Mouse (Mus musculus): ENCODE results near the gene Adgrb2. TPM values are rescaled to one million over a fixed set of nuclear protein-coding genes. Genes with fewer than 3 reads are reported as not detected.

The Adgrb2 gene
- polyA plus RNA-seq (2012; ENCODE audit: insufficient read depth, insufficient read length, missing spikeins): not detected in 2 replicates

DNA sequence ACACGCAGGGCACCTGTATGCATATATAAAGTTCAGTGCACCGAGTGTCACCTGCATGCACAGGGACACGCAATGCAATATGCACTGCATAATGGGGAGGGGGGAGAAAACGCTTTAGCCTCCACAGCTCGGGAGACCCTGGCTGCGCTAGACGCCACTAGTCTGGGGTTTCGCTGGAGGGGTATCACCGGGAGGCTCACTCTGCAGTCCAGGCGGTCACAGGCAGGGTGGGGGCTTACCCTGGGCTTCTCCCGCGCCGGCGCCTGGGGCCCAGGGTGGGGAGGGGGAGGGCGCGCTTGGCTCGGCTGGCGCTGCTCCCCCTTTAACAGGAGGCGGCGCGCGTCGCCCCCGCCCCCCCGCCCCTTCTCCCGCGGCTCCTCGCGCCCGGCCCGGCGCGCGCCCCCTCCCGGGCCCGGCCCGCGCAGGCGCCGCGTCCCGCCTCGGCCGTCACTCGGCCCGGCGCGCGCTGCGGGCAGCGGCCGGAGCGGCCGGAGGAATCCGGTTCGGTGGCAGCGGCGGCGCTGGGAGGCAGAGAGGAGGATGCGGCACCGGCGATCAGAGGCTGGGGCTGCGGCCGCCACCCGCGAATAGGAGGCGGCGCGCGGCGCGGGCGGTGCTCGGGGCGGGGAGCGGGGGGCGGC lies at the start of gene Adgrb2:
TSS of gene Adgrb2 (plus strand) at position 450 of the 641 bp plus-strand sequence.
- Histone ChIP-seq H3K4me3 (ENCODE audit: insufficient read depth, low read depth, low read length) (peak within 1 kb of the TSS; percentile 57), H3K4me1 (ENCODE audit: control insufficient read depth, insufficient read depth, insufficient read length, low read length) (peaks cover 4% of the 10 kb centered on the region; the same call in 1 of the 2 replicates), H3K27ac (replicated peaks; ENCODE audit: low read depth, low read length) (no peak within 1 kb of the TSS)

DNA sequence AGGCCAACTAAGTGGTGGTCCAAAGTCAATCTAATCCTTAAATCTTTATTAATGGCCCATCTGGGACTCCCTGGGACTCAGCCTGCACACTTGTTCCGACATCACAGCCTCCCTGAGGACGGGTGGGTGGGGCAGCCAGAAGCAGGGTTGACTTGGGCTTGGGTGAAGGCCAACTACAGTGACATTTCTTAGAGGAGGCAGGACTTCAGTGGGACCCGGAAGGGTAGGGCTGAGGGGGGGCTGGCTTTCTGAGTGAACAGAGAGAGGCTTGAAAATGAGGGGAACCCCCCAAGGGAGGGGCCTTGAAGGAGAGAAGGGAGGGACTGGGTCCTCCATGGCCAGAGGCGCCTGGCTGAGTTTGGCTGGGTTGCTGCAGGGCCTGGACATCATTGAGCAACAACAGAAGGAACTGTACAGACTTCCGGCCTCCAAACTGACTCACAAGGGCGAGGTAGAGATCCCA lies 33.3 kb upstream of the Adgrb2 start:
- H3K4me1 ChIP-seq (ENCODE audit: control insufficient read depth, insufficient read depth, insufficient read length, low read length): 0 out of 2 replicates have a peak, but pooled peaks cover 2% of the 10 kb centered on the region
- no peak overlapping the region for H3K4me3 ChIP-seq (ENCODE audit: insufficient read depth, low read depth, low read length)
- H3K27ac ChIP-seq (replicated peaks; ENCODE audit: low read depth, low read length): no peak overlapping the region

DNA sequence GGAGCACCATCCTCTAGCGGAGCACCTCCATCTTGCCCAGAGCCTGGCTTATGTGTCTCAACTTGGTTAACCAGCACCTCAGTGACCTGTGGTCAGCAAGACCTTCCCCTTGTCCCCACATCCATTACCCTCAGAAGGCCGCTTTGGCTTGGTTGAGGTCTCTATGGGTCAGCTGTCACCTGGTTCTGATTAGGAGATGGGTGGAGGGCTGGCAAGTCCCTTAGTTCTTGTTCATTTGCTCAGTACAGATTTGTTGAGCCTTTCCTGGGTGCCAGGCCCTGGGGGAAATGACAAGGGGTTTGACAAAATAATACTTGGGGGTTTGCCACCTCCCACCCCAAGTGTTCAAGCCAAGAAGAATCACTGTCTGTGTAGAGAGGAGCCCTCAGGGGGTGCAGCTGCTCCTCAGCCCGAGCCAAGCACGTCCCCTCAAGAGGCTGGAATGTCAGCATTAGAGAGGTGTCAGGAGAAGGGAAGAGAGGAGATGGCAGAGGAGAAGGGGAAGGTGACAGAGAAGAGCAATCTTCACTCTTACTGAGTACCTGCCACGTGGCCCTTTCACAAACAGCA lies 32.3 kb upstream of the Adgrb2 start:
- H3K27ac ChIP-seq (replicated peaks; ENCODE audit: low read depth, low read length): no peak overlapping the region
- H3K4me3 ChIP-seq (ENCODE audit: insufficient read depth, low read depth, low read length): no peak overlapping the region

DNA sequence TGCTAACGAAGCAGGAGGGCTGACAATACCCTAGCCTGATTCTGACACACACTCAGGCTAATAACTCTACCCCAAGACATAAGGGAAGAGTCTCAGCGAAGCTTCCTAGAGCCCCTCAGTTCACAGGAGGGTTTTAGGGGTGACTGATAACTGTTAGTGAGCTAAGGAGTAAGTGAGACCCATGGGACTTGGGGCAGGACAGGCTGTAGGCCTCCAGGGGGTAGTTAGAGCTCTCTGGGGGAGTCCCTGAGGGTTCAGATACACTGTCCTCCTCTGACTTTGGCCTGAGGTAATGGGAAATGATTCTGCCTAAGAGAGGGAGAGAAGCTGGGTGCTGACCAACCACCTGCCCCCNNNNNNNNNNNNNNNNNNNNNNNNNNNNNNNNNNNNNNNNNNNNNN lies 30.1 kb upstream of the Adgrb2 start:
- H3K4me3 ChIP-seq (ENCODE audit: insufficient read depth, low read depth, low read length): no peak overlapping the region
- H3K4me1 ChIP-seq (ENCODE audit: control insufficient read depth, insufficient read depth, insufficient read length, low read length): 0 out of 2 replicates have a peak, but pooled peaks cover 2% of the 10 kb centered on the region
- no peak overlapping the region for H3K27ac ChIP-seq (replicated peaks; ENCODE audit: low read depth, low read length)

More for the DNA sequence above, 32.3 kb upstream of the Adgrb2 start:
- 0 out of 2 replicates have a peak, but pooled peaks cover 2% of the 10 kb centered on the region for H3K4me1 ChIP-seq (ENCODE audit: control insufficient read depth, insufficient read depth, insufficient read length, low read length)

DNA sequence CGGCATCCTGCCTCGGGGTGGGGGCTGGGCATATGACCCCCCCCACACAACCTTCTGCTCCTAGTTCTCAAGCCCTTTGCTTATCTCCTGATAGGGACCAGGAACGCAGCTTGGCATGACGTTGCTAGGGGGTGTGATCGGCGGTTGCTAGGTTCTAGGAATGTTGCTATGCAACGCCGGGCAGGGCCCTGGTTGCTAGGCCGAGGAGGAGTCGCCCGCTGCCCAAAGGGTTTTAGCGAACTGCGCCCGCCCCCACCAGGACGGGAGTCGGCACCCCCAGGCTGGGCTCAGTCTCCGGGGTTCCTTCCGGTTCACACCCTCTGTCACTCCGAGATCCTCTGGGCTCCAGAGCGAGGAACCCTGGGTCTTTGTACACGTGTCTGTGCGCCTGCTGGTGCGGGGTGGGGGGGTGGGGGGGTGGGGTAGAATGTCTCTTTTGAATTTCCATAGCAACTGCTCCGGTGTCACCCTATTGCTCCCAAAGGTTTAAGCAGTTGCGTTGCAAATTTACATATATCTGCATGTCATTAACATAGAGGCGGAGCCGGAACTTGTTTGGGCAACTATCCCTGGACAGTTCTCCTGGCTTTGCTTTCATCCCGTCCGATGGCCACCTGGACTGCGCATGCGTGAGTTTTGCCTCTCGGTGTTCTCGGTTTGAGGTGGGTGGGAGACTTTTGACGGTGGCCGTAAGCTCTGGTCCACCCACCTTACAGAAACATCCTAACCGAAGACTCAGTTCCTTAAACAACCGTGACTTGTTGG lies 24.3 kb upstream of the Adgrb2 start:
- H3K4me3 ChIP-seq (ENCODE audit: insufficient read depth, low read depth, low read length): peak overlapping the region; percentile 43
- H3K4me1 ChIP-seq (ENCODE audit: control insufficient read depth, insufficient read depth, insufficient read length, low read length): peaks cover 3% of the 10 kb centered on the region; the same call in 1 of the 2 replicates
- no peak overlapping the region for H3K27ac ChIP-seq (replicated peaks; ENCODE audit: low read depth, low read length)

DNA sequence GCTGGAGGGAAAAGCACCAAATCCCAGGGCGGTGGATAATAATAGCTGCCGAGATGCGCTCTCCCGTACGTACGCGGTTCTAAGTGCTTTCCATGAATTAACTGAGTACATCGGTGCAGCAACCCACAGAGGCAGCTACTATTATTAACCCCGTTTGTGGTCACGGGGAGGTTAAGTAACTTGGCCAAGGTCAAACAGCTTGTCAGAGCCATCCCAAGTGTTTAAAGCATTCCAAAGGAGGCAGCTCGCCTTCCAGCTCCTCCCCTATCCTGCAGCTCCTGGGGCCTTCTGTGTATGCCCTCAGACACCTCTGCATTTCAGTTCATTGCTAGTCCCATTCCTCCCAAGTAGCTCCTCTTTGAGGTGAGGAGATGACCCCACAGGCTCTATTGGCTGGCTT lies 19.4 kb upstream of the Adgrb2 start:
- Histone ChIP-seq H3K27ac (replicated peaks; ENCODE audit: low read depth, low read length) (no peak overlapping the region), H3K4me3 (ENCODE audit: insufficient read depth, low read depth, low read length) (no peak overlapping the region), H3K4me1 (ENCODE audit: control insufficient read depth, insufficient read depth, insufficient read length, low read length) (no peaks in the 10 kb centered on the region; the same call in 1 of the 2 replicates)

DNA sequence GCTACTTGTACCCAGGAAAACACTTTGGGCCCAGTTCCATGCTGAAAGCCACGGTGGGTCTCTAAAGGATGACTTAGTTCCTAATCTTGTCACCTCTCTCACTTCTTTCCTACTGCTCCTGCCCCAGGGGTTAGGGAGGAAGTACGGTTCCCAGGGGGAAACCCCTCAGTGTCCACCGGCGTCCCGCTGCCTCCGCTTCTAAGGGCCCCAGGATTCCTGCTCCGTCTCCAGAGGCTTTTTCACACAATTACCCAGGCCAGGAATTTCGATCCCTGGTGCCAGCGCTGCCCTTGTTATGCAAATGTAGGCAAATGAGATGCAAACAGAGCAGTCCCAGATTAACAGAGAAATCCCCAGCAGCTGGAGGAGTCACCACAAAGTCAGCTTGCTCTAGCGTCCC lies 18.5 kb upstream of the Adgrb2 start:
- no peak overlapping the region for H3K4me3 ChIP-seq (ENCODE audit: insufficient read depth, low read depth, low read length)
- no peak overlapping the region for H3K27ac ChIP-seq (replicated peaks; ENCODE audit: low read depth, low read length)
- no peaks in the 10 kb centered on the region for H3K4me1 ChIP-seq (ENCODE audit: control insufficient read depth, insufficient read depth, insufficient read length, low read length)

DNA sequence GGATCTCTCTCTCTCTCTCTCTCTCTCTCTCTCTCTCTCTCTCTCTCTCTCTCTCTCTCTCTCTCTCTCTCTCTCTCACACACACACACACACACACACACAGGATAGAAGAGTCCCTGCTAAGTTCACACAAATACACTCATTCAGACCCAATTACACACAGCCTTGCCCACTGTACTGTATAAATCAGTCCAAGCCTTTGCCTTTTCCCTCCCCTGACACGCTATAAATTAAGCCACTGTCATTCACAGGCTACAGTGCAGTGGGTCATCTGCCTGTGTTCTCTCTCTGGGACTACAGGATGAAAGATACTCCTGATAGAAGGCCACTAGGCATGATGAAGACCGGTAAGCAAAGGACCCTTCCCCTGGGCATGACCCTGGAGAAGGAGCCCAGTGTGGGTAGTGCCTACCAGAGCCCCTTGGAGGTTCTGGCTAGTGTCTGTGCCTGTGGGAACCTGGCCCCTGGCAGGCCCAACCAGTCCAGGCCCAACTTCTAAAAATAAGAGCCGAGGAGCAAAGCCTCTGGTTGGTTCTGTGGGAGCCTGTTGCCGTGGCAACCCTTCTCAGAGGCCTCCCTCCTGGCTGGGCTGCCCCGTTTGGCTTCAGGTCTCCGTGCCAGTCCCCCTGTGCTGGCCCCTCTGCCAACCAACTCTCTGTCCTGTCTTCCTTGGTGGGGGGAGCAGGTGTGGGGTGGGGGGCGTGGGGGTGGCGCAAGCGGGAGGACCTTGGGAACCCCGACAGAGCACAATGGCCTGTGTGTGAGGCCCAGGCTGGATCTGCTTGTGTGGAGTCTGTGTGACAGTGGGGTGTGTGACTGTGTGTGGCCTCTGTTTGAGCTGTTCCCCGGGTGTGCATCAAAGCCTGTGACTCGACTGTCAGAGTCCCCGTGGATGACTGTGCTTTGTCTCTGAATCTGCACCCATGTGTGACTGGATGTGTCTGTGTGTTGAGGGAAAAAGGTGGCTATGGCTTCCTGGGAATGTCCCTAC lies 17.4 kb upstream of the Adgrb2 start:
- H3K4me3 ChIP-seq (ENCODE audit: insufficient read depth, low read depth, low read length): no peak overlapping the region
- H3K4me1 ChIP-seq (ENCODE audit: control insufficient read depth, insufficient read depth, insufficient read length, low read length): no peaks in the 10 kb centered on the region
- no peak overlapping the region for H3K27ac ChIP-seq (replicated peaks; ENCODE audit: low read depth, low read length)

DNA sequence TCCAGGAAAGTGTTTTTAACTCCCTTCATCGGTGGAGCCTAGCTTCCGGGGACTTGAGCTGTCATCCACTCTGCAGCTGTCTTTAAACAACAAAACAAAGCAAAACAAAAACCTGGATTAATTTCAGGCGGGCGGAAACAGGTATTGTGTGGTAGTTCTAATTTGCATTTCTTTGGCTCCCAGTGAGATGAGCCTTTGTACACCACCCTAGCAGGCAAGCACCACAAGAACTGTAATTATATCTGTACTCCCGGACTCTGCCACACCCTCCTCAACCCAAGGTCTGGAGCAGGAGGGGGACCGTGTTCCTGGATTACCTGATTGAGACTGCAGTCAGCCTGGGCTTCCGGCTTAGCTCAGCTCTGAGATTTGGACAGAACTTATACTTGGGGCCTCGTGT lies 14.5 kb upstream of the Adgrb2 start:
- no peak overlapping the region for H3K27ac ChIP-seq (replicated peaks; ENCODE audit: low read depth, low read length)
- H3K4me3 ChIP-seq (ENCODE audit: insufficient read depth, low read depth, low read length): no peak overlapping the region
- H3K4me1 ChIP-seq (ENCODE audit: control insufficient read depth, insufficient read depth, insufficient read length, low read length): no peaks in the 10 kb centered on the region

DNA sequence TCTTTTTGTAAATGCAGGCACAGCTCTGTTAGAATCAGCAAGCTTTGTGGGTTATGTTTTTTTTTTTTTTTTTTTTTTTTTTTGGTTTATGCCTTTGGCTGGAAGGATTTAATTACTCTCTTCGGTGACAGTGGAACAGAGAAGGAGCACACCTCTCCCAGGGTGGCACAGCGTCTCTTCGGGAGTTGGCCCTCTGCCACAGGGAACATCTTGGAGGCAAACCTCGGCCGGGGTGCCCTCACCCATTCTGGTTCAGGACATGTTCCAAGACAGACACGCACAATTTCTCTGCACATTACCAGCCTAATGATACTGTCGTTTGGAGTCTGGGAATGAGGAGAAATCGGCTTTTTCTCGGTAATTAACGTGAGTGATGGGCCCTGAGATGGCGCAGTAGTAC lies 13.8 kb upstream of the Adgrb2 start:
- no peak overlapping the region for H3K4me3 ChIP-seq (ENCODE audit: insufficient read depth, low read depth, low read length)
- H3K4me1 ChIP-seq (ENCODE audit: control insufficient read depth, insufficient read depth, insufficient read length, low read length): no peaks in the 10 kb centered on the region
- H3K27ac ChIP-seq (replicated peaks; ENCODE audit: low read depth, low read length): no peak overlapping the region

DNA sequence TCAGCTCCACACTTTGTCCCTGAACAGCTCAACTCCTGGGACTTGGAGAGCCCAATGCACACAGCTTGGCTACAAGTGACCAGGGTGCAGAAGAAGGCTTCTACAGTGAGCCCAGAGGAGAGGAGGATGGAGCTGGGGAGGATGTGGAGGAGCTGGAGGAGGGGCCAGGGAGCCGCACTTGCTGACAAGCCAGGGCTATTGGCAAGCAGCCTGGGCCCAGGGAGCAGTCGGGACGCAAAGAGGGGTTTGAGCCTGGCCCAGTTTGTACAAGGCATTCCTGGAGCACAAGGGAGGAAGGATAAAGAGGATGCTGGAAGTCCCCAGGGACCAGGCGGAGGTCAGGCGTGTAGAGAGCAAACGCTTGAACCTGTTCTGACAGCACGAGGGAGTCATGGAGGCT lies 12.7 kb upstream of the Adgrb2 start:
- H3K4me1 ChIP-seq (ENCODE audit: control insufficient read depth, insufficient read depth, insufficient read length, low read length): no peaks in the 10 kb centered on the region
- H3K27ac ChIP-seq (replicated peaks; ENCODE audit: low read depth, low read length): no peak overlapping the region

DNA sequence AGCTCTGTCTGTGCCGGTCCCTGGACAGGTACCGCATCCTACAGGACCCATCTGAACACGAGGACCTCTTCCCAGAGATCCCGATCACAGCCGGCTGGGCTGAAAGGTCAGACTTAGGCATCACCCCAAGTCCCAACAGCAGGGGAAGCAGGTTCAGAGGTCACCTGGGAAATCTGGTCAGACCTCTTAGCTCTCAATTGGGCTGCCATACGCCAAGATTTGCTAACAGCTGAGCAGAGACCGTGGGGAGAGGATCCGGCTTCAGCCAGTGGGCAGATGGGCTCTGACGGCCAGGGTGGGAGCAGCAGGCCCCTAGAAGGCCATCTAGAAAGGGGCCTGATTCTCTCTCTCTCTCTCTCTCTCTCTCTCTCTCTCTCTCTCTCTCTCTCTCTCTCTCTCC lies 10.4 kb upstream of the Adgrb2 start:
- H3K27ac ChIP-seq (replicated peaks; ENCODE audit: low read depth, low read length): no peak overlapping the region
- H3K4me3 ChIP-seq (ENCODE audit: insufficient read depth, low read depth, low read length): no peak overlapping the region
- H3K4me1 ChIP-seq (ENCODE audit: control insufficient read depth, insufficient read depth, insufficient read length, low read length): no peaks in the 10 kb centered on the region

More for the DNA sequence above, 12.7 kb upstream of the Adgrb2 start:
- no peak overlapping the region for H3K4me3 ChIP-seq (ENCODE audit: insufficient read depth, low read depth, low read length)

DNA sequence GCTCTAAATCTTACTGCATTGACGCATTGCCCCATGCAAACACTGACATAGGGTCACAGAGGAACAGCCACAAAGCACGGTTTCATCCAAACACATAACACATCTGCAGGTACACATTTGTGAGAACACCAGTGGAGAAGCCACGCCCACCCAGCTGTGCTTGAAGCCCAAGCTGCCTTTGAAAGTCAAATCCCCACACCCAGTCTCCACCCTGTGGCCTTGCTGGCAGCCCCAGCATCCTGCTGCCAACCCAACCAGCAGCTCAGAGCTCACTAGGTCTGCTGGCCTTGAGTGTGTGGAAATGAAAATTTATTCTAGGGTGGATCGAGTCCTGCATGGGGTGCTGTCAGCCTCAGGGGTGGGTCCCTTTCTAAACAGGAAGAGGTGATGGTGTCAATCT lies 7.4 kb upstream of the Adgrb2 start:
- no peak overlapping the region for H3K27ac ChIP-seq (replicated peaks; ENCODE audit: low read depth, low read length)
- H3K4me1 ChIP-seq (ENCODE audit: control insufficient read depth, insufficient read depth, insufficient read length, low read length): no peaks in the 10 kb centered on the region
- no peak overlapping the region for H3K4me3 ChIP-seq (ENCODE audit: insufficient read depth, low read depth, low read length)

DNA sequence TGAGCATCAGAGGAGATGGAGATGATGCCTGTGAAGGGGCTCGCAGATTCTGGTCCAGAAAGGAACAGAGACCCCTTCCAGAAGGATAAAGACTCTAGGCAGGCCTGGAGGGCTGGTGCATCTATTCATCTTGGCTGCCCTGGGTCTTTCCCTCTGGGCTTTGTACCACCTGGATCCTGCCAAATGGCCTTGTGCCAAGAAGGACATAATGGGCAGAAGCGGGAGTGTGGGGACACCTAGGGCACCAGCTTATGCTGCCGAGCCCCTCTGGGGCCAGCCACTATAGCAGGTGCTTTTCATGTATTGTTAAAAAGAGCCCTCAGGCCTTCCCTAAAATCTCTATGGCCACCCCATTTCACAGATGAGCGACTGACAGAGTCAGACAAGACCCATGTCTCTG lies 6.4 kb upstream of the Adgrb2 start:
- H3K4me3 ChIP-seq (ENCODE audit: insufficient read depth, low read depth, low read length): no peak overlapping the region
- H3K4me1 ChIP-seq (ENCODE audit: control insufficient read depth, insufficient read depth, insufficient read length, low read length): no peaks in the 10 kb centered on the region
- no peak overlapping the region for H3K27ac ChIP-seq (replicated peaks; ENCODE audit: low read depth, low read length)
